Mouse (Mus musculus) hindbrain, postnatal 0 days (tissue): ENCODE measurements around the gene Uchl4. TPM values are rescaled to one million over a fixed set of nuclear protein-coding genes. Genes with fewer than 3 reads are reported as not detected.

Experiments
- ATAC-seq: fragments of 200-750 bp; cut with Nextera tagmentation; 2 replicates; pipeline ENCODE4 v1.8.0; 2017; ENCODE audit warnings: mild to moderate bottlenecking, moderate TSS enrichment, moderate library complexity
- DNase-seq: peaks from one replicate; pipeline ENCODE4 v3.0.0-alpha.2; 2015; ENCODE audit warnings: low spot score
- H3K27ac ChIP-seq: fragments of 300-500 bp; sonication (generic); 2 replicates; pipeline ENCODE4 v1.5.1; 2014; ENCODE audit warnings: mild to moderate bottlenecking
- H3K27me3 ChIP-seq: fragments of 300-500 bp; sonication (generic); 2 replicates; pipeline ENCODE4 v1.6.1; 2014; ENCODE audit warnings: low read length, mixed read lengths; ENCODE audit not compliant: insufficient read depth
- H3K36me3 ChIP-seq: fragments of 300-500 bp; sonication (generic); 2 replicates; pipeline ENCODE4 v1.6.1; 2014; ENCODE audit warnings: low read length, mixed read lengths; ENCODE audit not compliant: insufficient read depth
- H3K4me1 ChIP-seq: fragments of 300-500 bp; sonication (generic); 2 replicates; pipeline ENCODE4 v1.6.1; 2014; ENCODE audit warnings: antibody characterized with exemption, low read length, mixed read lengths; ENCODE audit not compliant: insufficient read depth
- H3K4me2 ChIP-seq: fragments of 300-500 bp; sonication (generic); 2 replicates; pipeline ENCODE4 v1.6.1; 2014; ENCODE audit warnings: low read depth, mild to moderate bottlenecking, low read length, moderate library complexity, mixed read lengths
- H3K4me3 ChIP-seq: fragments of 300-500 bp; sonication (generic); 2 replicates; pipeline ENCODE4 v1.5.1; 2014; ENCODE audit warnings: low read length
- H3K9ac ChIP-seq: fragments of 300-500 bp; sonication (generic); replicated peaks from 2 replicates; pipeline ENCODE4 v1.6.1; 2014; ENCODE audit warnings: mild to moderate bottlenecking, low read length, moderate library complexity, mixed read lengths
- H3K9me3 ChIP-seq: fragments of 300-500 bp; sonication (generic); 2 replicates; pipeline ENCODE4 v1.6.1; 2016; ENCODE audit warnings: low read length, mixed read lengths
- CTCF ChIP-seq: IDR thresholded peaks from 2 replicates; pipeline ENCODE4 v1.5.1; 2016; ENCODE audit warnings: antibody characterized with exemption, control low read depth, low read depth
- WGBS: fragments of 180-500 bp; shearing (Covaris S2); extraction: QIAGEN DNeasy Blood & Tissue Kit; methylation state at CpG from one replicate; pipeline ENCODE4 v1.1.7; 2014; 5-methylcytosine and 5-hydroxymethylcytosine counted together
- polyA plus RNA-seq: library from polyadenylated mRNA; unstranded; fragments of >200 nt; fragmentation: Nextera tagmentation; extraction: Ambion mirVana; gene quantifications from 2 replicates; pipeline ENCODE4 v1.2.1, GENCODE M21; 2015
- total RNA-seq: library from RNA; depleted of rRNA; stranded (reverse); fragments of >200 nt; gene quantifications from 2 replicates; pipeline ENCODE4 v1.2.3, GENCODE M21; 2014

Gene Uchl4
- total and polyA plus RNA-seq, 2 experiments from 2014 or later = 2.3 TPM; not detected in 1

DNA sequence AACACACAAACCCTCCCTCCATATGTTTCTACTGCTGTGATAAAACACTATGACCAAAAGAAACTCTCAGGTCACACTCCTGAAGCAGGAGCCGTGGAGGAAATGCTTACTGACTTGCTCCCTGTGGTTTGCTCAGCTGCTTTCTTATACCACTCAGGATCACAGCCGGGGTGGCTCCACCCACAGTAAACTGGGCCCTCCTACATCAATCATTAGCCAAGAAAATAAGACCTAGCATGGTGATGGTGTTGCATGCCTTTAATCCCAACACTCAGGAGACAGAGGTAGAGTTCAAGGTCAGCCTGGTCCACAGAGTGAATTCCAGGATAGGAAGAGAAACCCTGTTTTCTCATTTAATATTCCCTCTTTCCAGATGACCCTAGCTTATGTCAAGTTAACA is 35.1 kb upstream of the Uchl4 start:
- no peak for DNase-seq
- H3K27ac ChIP-seq = no peak overlapping the region
- H3K36me3 ChIP-seq = peaks cover 4% of the 10 kb centered on the region; the same call in 1 of the 2 replicates
- no peak for TF ChIP-seq CTCF
- H3K4me1 ChIP-seq = no peaks in the 10 kb centered on the region
- no peak overlapping the region for H3K9ac ChIP-seq
- no peak overlapping the region for H3K4me3 ChIP-seq
- 64% methylated on average over 2 of the region's 2 CpGs for WGBS
- H3K9me3 ChIP-seq = no peaks in the 10 kb centered on the region
- no peak overlapping the region for H3K4me2 ChIP-seq
- ATAC-seq = no peak
- H3K27me3 ChIP-seq = no peaks in the 10 kb centered on the region

DNA sequence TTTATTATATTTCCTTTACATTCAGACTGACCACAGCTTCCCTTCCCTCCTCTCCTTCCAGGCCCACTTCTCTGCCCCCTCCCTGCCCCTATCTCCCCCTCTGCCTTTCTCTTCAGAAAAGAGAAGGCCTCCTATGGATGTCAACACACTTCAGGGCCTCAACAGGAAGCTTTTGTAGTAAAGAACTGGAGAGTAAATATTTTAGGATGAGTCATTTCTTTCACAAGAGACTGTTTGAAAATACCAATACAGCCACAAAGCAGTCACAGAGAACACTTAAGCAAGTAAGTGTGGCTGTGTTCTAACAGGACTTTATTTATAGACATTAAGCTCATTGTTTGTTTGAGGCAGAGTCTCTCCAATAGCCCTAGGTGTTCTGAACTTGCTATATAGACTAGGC is 32.7 kb upstream of the Uchl4 start:
- Histone ChIP-seq H3K9me3 (no peaks in the 10 kb centered on the region), H3K27me3 (no peaks in the 10 kb centered on the region), H3K9ac (no peak overlapping the region), H3K27ac (no peak overlapping the region), H3K4me1 (no peaks in the 10 kb centered on the region), H3K36me3 (peaks cover 4% of the 10 kb centered on the region; the same call in 1 of the 2 replicates), H3K4me3 (no peak overlapping the region), H3K4me2 (no peak overlapping the region)
- TF ChIP-seq CTCF = no peak
- DNase-seq = no peak
- no peak for ATAC-seq

DNA sequence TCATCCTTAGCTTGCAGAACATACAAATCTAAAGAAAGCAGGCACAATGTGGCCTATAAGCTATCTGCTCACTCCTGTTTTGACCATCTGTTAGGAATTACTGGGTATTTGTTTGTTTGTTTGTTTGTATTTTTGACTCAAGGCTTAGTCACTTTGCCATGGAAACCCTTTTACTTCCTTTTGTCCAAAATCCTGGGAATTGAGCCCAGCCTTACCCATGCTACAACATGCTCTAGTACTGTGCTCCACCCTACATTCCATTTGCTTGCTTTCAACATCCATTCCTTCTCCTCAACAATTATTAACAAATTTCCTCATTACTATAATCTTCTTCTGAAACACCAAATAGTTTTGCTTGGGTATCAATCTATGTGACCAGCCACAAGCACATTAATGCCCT is 32.1 kb upstream of the Uchl4 start:
- TF ChIP-seq CTCF = no peak

DNA sequence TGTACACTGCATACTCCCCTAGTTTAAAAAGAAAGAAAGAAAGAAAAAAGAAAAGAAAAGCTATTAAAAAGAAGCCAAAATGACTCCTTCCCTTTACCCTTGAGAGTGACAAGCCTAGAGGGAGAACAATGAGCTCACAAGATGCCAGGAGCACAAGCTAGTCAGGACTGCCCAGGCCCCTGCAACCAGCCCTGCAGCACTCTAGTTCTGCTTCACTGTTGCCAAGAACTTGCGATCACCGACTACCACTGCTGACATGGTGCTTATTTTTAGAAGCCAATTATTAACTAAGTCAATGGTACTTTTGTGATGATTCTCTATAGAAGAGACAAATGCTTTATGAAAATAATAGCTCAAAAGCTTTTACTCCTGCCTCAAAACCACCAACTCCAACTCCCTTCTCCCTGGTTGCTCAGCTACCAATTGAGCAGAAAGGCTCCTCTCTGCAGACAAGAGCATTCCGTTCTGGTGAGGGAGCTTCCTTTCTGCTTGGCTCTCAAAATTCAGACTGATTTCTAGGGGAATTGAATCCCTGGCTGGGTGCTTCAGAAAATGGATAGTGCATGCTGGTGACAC is 27.4 kb upstream of the Uchl4 start:
- Histone ChIP-seq H3K4me1 (no peaks in the 10 kb centered on the region), H3K36me3 (peaks cover 7% of the 10 kb centered on the region; the same call in 1 of the 2 replicates), H3K27me3 (no peaks in the 10 kb centered on the region), H3K9ac (no peak overlapping the region), H3K9me3 (no peaks in the 10 kb centered on the region), H3K4me3 (no peak overlapping the region), H3K27ac (peak overlapping the region; percentile 60), H3K4me2 (no peak overlapping the region)
- WGBS = 68% methylated on average over 3 of the region's 3 CpGs
- TF ChIP-seq CTCF = no peak
- ATAC-seq = peak; percentile 79
- peak; percentile 26 for DNase-seq

More for the DNA sequence above, 32.1 kb upstream of the Uchl4 start:
- no peak overlapping the region for H3K9ac ChIP-seq
- no peaks in the 10 kb centered on the region for H3K27me3 ChIP-seq
- no peak overlapping the region for H3K27ac ChIP-seq
- peaks cover 4% of the 10 kb centered on the region; the same call in 1 of the 2 replicates for H3K36me3 ChIP-seq
- no peak overlapping the region for H3K4me3 ChIP-seq
- H3K4me1 ChIP-seq = no peaks in the 10 kb centered on the region
- H3K9me3 ChIP-seq = no peaks in the 10 kb centered on the region
- no peak overlapping the region for H3K4me2 ChIP-seq
- DNase-seq (no peak), ATAC-seq (no peak)

DNA sequence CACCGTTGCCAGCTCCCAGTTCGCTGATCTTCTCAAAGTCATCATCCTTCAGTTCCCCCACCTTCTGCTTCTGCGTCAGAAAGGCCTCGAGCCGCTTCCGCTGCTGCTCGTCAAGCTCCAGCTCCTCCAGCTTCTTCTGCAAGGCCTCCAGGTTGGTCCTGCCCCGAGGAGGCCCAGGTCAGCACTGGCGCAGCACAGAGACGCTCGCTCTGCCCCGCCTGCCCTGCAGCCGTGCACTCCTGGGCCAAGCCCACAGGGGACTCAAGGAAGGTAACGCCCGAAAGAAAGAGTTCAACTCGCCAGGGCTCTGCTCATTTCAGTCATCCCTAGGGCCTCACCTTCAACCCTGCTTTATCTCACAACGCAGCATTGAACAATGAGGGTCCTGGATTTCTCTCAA is 20.5 kb upstream of the Uchl4 start:
- H3K27me3 ChIP-seq = no peaks in the 10 kb centered on the region
- H3K9me3 ChIP-seq = no peaks in the 10 kb centered on the region
- no peak for DNase-seq
- 0 out of 2 replicates have a peak, but pooled peaks cover 4% of the 10 kb centered on the region for H3K36me3 ChIP-seq
- no peak overlapping the region for H3K4me3 ChIP-seq
- 90% methylated on average over 17 of the region's 17 CpGs for WGBS
- no peak overlapping the region for H3K4me2 ChIP-seq
- H3K9ac ChIP-seq = no peak overlapping the region
- TF ChIP-seq CTCF = no peak
- H3K4me1 ChIP-seq = no peaks in the 10 kb centered on the region
- no peak for ATAC-seq
- no peak overlapping the region for H3K27ac ChIP-seq

DNA sequence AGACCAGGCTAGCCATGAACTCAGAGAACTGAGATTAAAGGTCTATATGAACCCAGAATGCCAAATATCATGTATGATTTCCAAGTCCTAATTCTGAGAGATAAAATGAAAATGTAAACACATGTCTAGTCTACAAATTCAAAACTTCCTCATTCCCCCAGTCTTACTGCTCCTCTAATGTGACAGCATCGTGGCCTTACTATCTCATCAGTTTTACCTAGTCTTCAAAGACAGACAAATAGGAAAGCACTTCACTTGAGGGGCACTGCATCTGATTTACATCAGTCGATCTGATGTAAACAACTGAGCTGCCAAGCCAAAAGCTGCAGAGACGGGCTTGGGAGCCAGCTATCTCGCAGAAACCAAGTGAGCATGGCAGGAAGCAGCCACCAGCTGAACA is 18.9 kb upstream of the Uchl4 start:
- TF ChIP-seq CTCF = no peak
- no peak for ATAC-seq
- no peak overlapping the region for H3K9ac ChIP-seq
- H3K27ac ChIP-seq = no peak overlapping the region
- 66% methylated on average over 4 of the region's 4 CpGs for WGBS
- H3K9me3 ChIP-seq = no peaks in the 10 kb centered on the region
- no peaks in the 10 kb centered on the region for H3K4me1 ChIP-seq
- H3K27me3 ChIP-seq = no peaks in the 10 kb centered on the region
- 0 out of 2 replicates have a peak, but pooled peaks cover 4% of the 10 kb centered on the region for H3K36me3 ChIP-seq
- DNase-seq = no peak
- H3K4me3 ChIP-seq = no peak overlapping the region
- H3K4me2 ChIP-seq = no peak overlapping the region

DNA sequence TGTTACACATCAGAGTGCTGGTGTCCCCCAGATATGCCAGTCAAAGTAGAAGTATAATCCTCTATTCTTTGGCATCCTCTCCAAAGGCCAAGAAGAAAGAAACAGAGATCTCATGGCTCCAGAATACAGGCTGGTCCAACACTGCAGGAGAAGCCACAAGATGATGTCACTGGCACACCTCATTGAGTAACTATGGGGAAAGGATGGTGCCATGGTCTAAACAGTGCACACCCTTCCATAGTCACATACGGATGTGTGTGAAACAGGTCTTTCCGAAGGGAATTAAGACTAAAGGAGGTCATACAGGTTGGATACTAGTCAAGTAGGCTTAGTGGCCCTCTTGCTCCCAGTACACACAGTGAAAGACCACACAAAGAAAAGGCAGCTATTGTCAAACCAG is 18.4 kb upstream of the Uchl4 start:
- Histone ChIP-seq H3K9ac (no peak overlapping the region), H3K27me3 (no peaks in the 10 kb centered on the region), H3K4me3 (no peak overlapping the region), H3K4me2 (no peak overlapping the region), H3K4me1 (no peaks in the 10 kb centered on the region), H3K27ac (no peak overlapping the region), H3K9me3 (no peaks in the 10 kb centered on the region), H3K36me3 (0 out of 2 replicates have a peak, but pooled peaks cover 4% of the 10 kb centered on the region)
- DNase-seq (no peak), ATAC-seq (no peak)
- TF ChIP-seq CTCF = no peak
- WGBS = 95% methylated on average over 2 of the region's 2 CpGs
